Mouse (Mus musculus) spleen, postnatal 10 days (tissue): ENCODE data around the gene Zc3h12c.
"Not testable (repeated sequence)": the region's sequence is repeated elsewhere in the genome, so short reads cannot be mapped to it uniquely, and the experiment has no call there.

ENCODE experiments used
- DNase-seq, 2 experiments: peaks; one replicate each; pipeline ENCODE4 v3.0.0; 2021 to 2022; ENCODE audit warnings: low spot score in 2 of 2

Zc3h12c gene

GRCm38 (mm10) chr9:52102060-52102844 is 66.1 kb downstream of the Zc3h12c start:
- DNase-seq: no peak

GRCm38 (mm10) chr9:52100426-52100825 is 67.9 kb downstream of the Zc3h12c start:
- DNase-seq: no peak

DNA sequence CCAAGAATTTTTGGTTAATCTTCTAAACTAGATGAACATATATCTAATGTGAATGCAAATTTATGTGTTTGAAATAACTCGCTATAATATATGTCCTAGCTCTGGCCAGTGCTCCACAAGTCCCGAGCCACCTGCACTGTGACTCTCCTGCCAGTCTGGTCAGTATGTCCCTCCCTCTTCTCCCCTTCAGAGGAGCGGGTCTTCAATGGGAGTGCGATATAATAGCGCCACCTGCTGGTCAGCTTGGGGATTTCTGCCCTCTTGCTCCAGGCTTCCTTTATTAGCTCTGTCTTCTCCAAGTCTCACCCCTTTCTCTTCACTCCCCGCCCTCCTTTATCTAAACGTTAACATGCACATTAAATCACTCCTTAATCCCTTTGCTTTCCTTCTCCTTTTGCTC is 69.8 kb downstream of the Zc3h12c start:
- DNase-seq: peak; percentile 69 to 81

DNA sequence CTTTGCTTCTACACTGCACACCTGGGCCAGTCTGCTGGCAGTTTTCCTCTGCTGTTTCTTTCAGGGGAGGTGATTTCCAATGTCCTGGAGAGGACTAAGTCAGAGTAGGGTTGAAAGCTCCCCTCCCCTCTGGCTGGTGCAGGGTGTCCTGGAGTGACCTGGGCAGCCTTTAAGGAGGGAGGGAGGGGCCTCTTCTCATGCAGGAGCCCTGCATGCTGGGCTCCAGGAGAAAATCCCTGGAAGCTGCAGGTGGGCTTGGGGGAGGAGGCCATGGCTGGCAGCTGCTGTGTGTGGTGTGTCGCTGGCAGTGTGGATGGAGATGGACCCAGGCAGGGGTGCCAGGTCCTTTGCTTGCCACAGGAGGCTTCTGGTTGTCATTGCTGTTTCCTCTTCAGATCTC is 71.0 kb downstream of the Zc3h12c start:
- no peak for DNase-seq

DNA sequence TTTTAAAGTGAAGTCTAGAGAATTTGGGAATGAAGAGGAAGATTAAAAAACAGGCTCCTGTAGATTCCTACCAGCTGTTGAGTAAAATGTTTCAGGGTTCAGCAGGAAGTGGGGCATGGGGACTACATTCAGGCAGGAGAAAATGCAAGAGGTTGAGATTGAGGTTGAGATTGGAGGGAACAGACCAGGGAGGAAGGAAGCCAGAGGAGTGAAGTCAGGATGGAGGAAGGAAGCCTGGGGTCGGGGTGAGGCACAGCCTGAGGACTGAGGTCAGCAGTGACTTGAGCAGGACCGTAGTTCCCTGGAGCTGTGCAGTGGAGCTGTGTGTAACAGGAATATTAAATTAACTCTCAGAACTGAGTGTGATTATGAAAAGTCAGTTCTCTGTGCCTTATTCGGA is 72.7 kb downstream of the Zc3h12c start:
- DNase-seq: no peak

- no peak for DNase-seq
Measured at GRCm38 (mm10) chr9:52094471-52094980, 73.8 kb downstream of the Zc3h12c start.

DNA sequence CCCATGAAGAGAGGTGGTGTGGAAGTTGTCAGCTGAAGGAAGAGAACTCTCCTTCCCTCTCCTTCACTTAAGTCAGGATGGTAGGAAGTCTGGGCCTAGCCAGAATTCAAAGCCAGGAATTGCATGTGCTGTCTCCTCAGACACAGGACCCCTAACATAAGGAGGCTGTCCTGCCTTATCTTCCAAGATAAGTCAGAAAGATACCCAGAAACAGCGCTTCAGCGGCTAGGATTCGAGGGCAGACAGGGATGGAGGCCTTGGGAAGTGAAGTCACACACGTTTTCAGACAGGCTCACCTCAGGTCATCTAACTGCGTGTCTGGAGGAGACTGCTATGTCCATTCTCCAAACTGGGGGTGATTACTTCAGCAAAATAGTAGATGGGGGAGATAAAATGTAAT is 74.4 kb downstream of the Zc3h12c start:
- DNase-seq: no peak

- no peak for DNase-seq
Measured at GRCm38 (mm10) chr9:52093108-52093507, 75.3 kb downstream of the Zc3h12c start.

- DNase-seq: no peak
Measured at GRCm38 (mm10) chr9:52092311-52092710, 76.1 kb downstream of the Zc3h12c start.

DNA sequence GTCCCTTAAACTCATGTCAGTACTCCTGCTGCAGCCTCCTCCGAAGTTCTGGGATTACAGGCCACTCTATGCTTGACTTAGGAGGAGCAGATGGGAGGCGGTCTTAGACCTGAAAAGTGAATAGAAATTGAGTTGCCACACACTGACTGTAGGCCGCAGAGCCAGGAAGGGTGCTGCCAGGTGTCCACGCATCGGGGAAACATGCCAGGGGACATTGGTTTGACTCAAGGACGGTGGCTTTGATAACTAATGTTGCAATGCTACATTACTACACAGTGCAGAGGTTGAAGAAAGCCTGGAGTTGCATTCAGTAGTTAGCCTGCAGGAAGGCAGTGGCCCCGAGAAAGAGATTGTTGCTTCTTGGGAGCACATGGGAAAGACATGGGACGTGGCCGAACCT is 76.6 kb downstream of the Zc3h12c start:
- no peak for DNase-seq

DNA sequence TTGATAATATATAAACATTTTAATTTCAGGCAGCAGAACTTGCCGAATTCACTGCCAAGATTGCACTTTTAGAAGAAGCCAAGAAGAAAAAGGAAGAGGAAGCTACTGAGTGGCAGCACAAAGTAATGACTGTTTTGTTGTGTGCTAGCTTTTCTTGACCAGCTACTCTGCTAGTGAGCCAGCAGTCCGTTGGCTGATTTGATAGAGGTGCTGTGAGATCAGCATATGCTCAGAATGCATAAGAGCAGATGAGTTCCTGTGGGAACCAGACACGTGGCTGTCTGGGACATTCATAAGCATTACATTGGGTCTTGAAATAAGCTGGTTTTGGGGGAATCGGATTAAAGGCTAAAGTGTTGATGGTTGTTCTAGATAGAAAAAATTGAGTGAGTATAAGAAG is 86.0 kb downstream of the Zc3h12c start:
- no peak for DNase-seq

- DNase-seq: no peak
Measured at GRCm38 (mm10) chr9:52081979-52082378, 86.4 kb downstream of the Zc3h12c start.

GRCm38 (mm10) chr9:52077692-52078091 is 90.7 kb downstream of the Zc3h12c start:
- no peak for DNase-seq

GRCm38 (mm10) chr9:52076089-52076488 is 92.3 kb downstream of the Zc3h12c start:
- no peak for DNase-seq

- no peak for DNase-seq
Measured at GRCm38 (mm10) chr9:52072202-52072601, 96.2 kb downstream of the Zc3h12c start.

- not testable (repeated sequence) for DNase-seq
Measured at GRCm38 (mm10) chr9:52071352-52071751, 97.0 kb downstream of the Zc3h12c start.

- DNase-seq: no peak
Measured at GRCm38 (mm10) chr9:52070052-52070451, 98.3 kb downstream of the Zc3h12c start.
